Mouse (Mus musculus) thymus, postnatal 14 days (tissue): ENCODE measurements around the gene Maip1.
A peak's percentile ranks its signal among the peaks of the same experiment; 100 is the strongest.

Experiments
- DNase-seq: peaks from one replicate; pipeline ENCODE4 v3.0.0; 2021

Gene Maip1

GRCm38 (mm10) chr1:57406187-57407151 lies at the start of gene Maip1, which contains the start of gene Tyw5:
TSS of gene Maip1 (plus strand) at chr1:57406328.
TSS of gene Tyw5 (minus strand) at chr1:57407101.
- DNase-seq: peak; percentile 80

GRCm38 (mm10) chr1:57358546-57358945 lies 47.6 kb upstream of the Maip1 start:
- DNase-seq: no peak

- no peak for DNase-seq
Measured at GRCm38 (mm10) chr1:57367446-57367845, 38.7 kb upstream of the Maip1 start.

GRCm38 (mm10) chr1:57369111-57369510 lies 37.0 kb upstream of the Maip1 start:
- DNase-seq: no peak

- no peak for DNase-seq
Measured at GRCm38 (mm10) chr1:57370451-57370850, 35.7 kb upstream of the Maip1 start.

GRCm38 (mm10) chr1:57375276-57375675 lies 30.9 kb upstream of the Maip1 start:
- DNase-seq: no peak

GRCm38 (mm10) chr1:57376806-57377205 lies 29.3 kb upstream of the Maip1 start:
- DNase-seq: no peak

GRCm38 (mm10) chr1:57377376-57378341 lies 28.5 kb upstream of the Maip1 start, which contains the start of gene 1700066M21Rik:
TSS of gene 1700066M21Rik (plus strand) at chr1:57377620.
- peak; percentile 91 for DNase-seq

GRCm38 (mm10) chr1:57386519-57386918 lies 19.6 kb upstream of the Maip1 start:
- DNase-seq: no peak

- no peak for DNase-seq
Measured at GRCm38 (mm10) chr1:57387876-57388275, 18.3 kb upstream of the Maip1 start.

- DNase-seq: no peak
Measured at GRCm38 (mm10) chr1:57388402-57389155, 17.5 kb upstream of the Maip1 start.

GRCm38 (mm10) chr1:57390993-57391790 lies 14.9 kb upstream of the Maip1 start:
- no peak for DNase-seq

GRCm38 (mm10) chr1:57392417-57392816 lies 13.7 kb upstream of the Maip1 start:
- no peak for DNase-seq

- peak; percentile 59 for DNase-seq
Measured at GRCm38 (mm10) chr1:57394051-57394450, 12.1 kb upstream of the Maip1 start.

- no peak for DNase-seq
Measured at GRCm38 (mm10) chr1:57400321-57400720, 5.8 kb upstream of the Maip1 start.

- DNase-seq: no peak
Measured at GRCm38 (mm10) chr1:57400877-57401276, 5.3 kb upstream of the Maip1 start.

- DNase-seq: no peak
Measured at GRCm38 (mm10) chr1:57402116-57402515, 4.0 kb upstream of the Maip1 start.

- no peak for DNase-seq
Measured at GRCm38 (mm10) chr1:57408994-57409393, 2.9 kb downstream of the Maip1 start.

GRCm38 (mm10) chr1:57413397-57413796 lies 7.3 kb downstream of the Maip1 start:
- DNase-seq: no peak

GRCm38 (mm10) chr1:57423696-57424095 lies 17.6 kb downstream of the Maip1 start:
- DNase-seq: no peak
